Mouse (Mus musculus) lung, embryonic 16.5 days (tissue): Measurements from ENCODE around the gene Fbxo46. TPM values are rescaled to one million over a fixed set of nuclear protein-coding genes. Genes with fewer than 3 reads are reported as not detected.

Experiments
- ATAC-seq: fragments of 200-750 bp; cut with Nextera tagmentation; 2 replicates; pipeline ENCODE4 v1.8.0; 2017; ENCODE audit warnings: low read depth, mild to moderate bottlenecking, moderate library complexity
- H3K27ac ChIP-seq: fragments of 300-500 bp; sonication (generic); 2 replicates; pipeline ENCODE4 v1.5.1; 2014; ENCODE audit warnings: mild to moderate bottlenecking, control low read depth, low read length
- H3K27me3 ChIP-seq: fragments of 300-500 bp; sonication (generic); 2 replicates; pipeline ENCODE4 v1.6.1; 2014; ENCODE audit warnings: low read depth, low read length, mixed read lengths; ENCODE audit not compliant: control insufficient read depth, insufficient read depth
- H3K36me3 ChIP-seq: fragments of 300-500 bp; sonication (generic); 2 replicates; pipeline ENCODE4 v1.6.1; 2014; ENCODE audit warnings: low read length; ENCODE audit not compliant: control insufficient read depth, insufficient read depth
- H3K4me1 ChIP-seq: fragments of 300-500 bp; sonication (generic); replicated peaks from 2 replicates; pipeline ENCODE4 v1.6.1; 2014; ENCODE audit warnings: low read length, mixed read lengths; ENCODE audit not compliant: control insufficient read depth, insufficient read depth
- H3K4me2 ChIP-seq: fragments of 300-500 bp; sonication (generic); 2 replicates; pipeline ENCODE4 v1.6.1; 2014; ENCODE audit warnings: low read depth, low read length, control low read depth
- H3K4me3 ChIP-seq: fragments of 300-500 bp; sonication (generic); 2 replicates; pipeline ENCODE4 v1.5.1; 2014; ENCODE audit warnings: mild to moderate bottlenecking, low read length, control low read depth
- H3K9ac ChIP-seq: fragments of 300-500 bp; sonication (generic); 2 replicates; pipeline ENCODE4 v1.6.1; 2014; ENCODE audit warnings: low read length, control low read depth
- H3K9me3 ChIP-seq: fragments of 300-500 bp; sonication (generic); 2 replicates; pipeline ENCODE4 v1.6.1; 2016; ENCODE audit warnings: low read length; ENCODE audit not compliant: control insufficient read depth
- WGBS: fragments of 180-500 bp; shearing (Covaris S2); extraction: QIAGEN DNeasy Blood & Tissue Kit; methylation state at CpG from one replicate; pipeline ENCODE4 v1.1.7; 2014; 5-methylcytosine and 5-hydroxymethylcytosine counted together
- polyA plus RNA-seq: library from polyadenylated mRNA; unstranded; fragments of >200 nt; fragmentation: Nextera tagmentation; extraction: Ambion mirVana; gene quantifications from 2 replicates; pipeline ENCODE4 v1.2.1, GENCODE M21; 2015

Fbxo46 gene
- polyA plus RNA-seq, 1 experiment from 2014 or later = 16.3 TPM

DNA sequence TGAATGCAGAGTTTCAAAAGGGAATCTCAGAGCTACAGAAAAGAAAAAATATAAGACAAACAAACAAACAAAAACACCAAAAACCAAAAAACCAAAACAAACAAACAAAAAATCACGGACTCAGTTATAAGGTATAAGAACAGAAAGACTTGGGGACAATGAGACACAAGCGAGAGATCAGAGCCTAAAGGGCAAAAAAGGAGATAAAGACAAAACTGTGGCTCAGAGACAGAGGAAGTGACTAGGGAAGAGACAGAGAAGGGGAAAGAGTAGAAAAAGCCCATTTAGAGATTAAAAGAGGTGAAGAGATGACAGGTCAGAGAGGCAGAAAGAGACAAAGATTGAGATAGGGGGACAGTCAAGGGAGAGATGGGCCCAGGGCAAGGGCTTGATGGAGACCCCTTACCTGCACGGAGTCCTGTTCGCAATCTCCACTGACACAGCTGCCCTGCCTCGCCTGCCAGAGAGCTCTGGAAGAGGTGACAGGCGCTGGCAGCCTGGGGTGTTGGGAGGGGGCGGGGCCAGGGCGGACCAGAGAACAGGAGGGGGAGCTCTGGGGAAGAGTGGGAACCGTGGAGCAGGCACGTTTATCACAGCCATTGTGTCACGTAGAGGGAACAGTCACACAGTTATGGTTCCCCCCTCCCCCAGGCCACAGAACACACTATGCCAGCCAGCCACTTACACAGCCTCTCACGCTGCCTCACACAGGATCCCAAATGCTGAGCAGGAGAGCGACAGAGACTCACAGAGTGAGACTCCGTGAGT lies 46.2 kb downstream of the Fbxo46 start, which contains the start of gene Gipr:
TSS of gene Gipr (minus strand) at position 472 of the 768 bp plus-strand sequence.
- Histone ChIP-seq H3K9me3 (0 out of 2 replicates have a peak, but pooled peaks cover 4% of the 10 kb centered on the region), H3K4me1 (peaks cover 32% of the 10 kb centered on the region), H3K27me3 (peaks cover 6% of the 10 kb centered on the region; the same call in 1 of the 2 replicates), H3K4me2 (peak within 1 kb of the TSS; percentile 43), H3K4me3 (peak within 1 kb of the TSS; percentile 19), H3K9ac (peak within 1 kb of the TSS; percentile 39; the same call in 1 of the 2 replicates), H3K36me3 (no peaks in the 10 kb centered on the region), H3K27ac (peak within 1 kb of the TSS; percentile 47; the same call in 1 of the 2 replicates)
- peak; percentile 47 for ATAC-seq
- 8% methylated on average over 14 of the region's 14 CpGs for WGBS

DNA sequence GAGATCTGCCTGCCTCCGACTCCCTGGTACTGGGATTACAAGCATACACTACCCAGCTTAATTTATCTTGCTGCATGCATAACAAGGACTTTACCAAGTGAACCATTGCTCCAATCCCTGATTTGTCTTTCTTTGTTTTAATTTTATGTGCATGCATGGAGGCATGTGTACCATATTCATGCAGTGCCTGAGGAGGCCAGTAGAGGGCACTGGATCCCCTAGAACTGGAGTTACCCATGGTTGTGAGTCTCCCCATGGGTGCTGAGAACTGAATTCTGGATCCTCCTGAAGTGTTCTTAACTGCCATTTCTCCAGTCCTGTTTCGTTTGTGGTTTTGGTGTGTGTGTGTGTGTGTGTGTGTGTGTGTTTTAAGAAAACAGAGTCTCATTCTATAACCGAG lies 47.3 kb downstream of the Fbxo46 start:
- no peak overlapping the region for H3K4me2 ChIP-seq
- H3K36me3 ChIP-seq = no peaks in the 10 kb centered on the region
- 0 out of 2 replicates have a peak, but pooled peaks cover 4% of the 10 kb centered on the region for H3K9me3 ChIP-seq
- WGBS = 83% methylated on average over 3 of the region's 3 CpGs
- H3K27ac ChIP-seq = no peak overlapping the region
- peaks cover 6% of the 10 kb centered on the region; the same call in 1 of the 2 replicates for H3K27me3 ChIP-seq
- peaks cover 32% of the 10 kb centered on the region for H3K4me1 ChIP-seq
- H3K4me3 ChIP-seq = no peak overlapping the region
- no peak overlapping the region for H3K9ac ChIP-seq
- ATAC-seq = no peak

GRCm38 (mm10) chr7:19169506-19169905 lies 49.8 kb downstream of the Fbxo46 start:
- WGBS = 58% methylated on average over 10 of the region's 10 CpGs
- Histone ChIP-seq H3K9ac (no peak overlapping the region), H3K9me3 (0 out of 2 replicates have a peak, but pooled peaks cover 4% of the 10 kb centered on the region), H3K4me1 (peaks cover 36% of the 10 kb centered on the region), H3K36me3 (no peaks in the 10 kb centered on the region), H3K4me2 (no peak overlapping the region), H3K27me3 (peaks cover 4% of the 10 kb centered on the region; the same call in 1 of the 2 replicates), H3K4me3 (no peak overlapping the region), H3K27ac (peak overlapping the region; percentile 23; the same call in 1 of the 2 replicates)
- ATAC-seq = no peak

DNA sequence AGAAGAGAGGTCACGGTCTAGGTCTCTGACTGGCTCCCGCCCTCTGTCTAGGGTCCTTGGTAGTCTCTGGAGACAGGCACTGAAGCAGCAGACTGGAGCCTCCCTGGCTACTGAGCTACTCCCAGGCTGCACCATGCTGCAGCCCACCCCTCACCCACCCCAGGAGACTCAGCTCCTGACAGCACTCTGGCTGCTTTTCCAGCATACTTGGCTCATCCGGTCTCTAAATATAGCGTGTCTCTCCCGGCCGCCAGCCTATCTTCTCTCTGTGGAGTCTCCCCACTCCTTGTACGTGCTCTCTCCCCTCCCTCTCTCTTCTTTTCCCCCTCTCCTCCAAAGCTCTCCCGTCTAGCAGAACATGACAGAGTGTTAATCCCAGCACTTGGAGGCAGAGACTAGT lies 50.5 kb downstream of the Fbxo46 start:
- Histone ChIP-seq H3K9ac (no peak overlapping the region), H3K4me1 (peaks cover 30% of the 10 kb centered on the region), H3K9me3 (0 out of 2 replicates have a peak, but pooled peaks cover 4% of the 10 kb centered on the region), H3K36me3 (no peaks in the 10 kb centered on the region), H3K4me2 (no peak overlapping the region), H3K27me3 (peaks cover under 1% of the 10 kb centered on the region; the same call in 1 of the 2 replicates), H3K27ac (peak overlapping the region; percentile 37), H3K4me3 (no peak overlapping the region)
- peak; percentile 76 for ATAC-seq
- 29% methylated on average over 8 of the region's 8 CpGs for WGBS

DNA sequence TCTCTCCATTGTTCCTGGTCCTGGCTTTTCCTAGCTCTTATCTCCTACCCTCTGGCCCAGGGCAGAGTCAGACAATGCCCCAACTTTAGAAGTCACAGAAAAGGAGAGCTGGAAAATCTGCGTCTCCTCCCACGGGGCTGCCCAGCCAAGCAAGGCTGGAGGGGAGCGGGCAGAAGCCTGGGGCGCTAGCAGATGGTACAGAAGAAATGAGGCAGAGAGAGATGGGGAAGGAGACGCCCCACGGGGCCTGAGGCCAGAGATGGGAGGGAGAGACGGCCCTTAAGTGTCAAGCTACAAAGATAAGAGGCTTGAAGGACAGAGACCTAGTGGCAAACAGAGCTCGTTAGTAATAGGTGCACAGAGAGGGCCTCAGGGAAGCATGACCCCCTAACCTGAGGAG lies 52.2 kb downstream of the Fbxo46 start:
- peaks cover 16% of the 10 kb centered on the region for H3K27me3 ChIP-seq
- no peaks in the 10 kb centered on the region for H3K36me3 ChIP-seq
- no peak overlapping the region for H3K4me2 ChIP-seq
- peaks cover 22% of the 10 kb centered on the region for H3K4me1 ChIP-seq
- 34% methylated on average over 8 of the region's 8 CpGs for WGBS
- H3K9me3 ChIP-seq = 0 out of 2 replicates have a peak, but pooled peaks cover 4% of the 10 kb centered on the region
- ATAC-seq = no peak
- 0 out of 2 replicates have a peak overlapping the region, but pooled peaks have one; percentile 10 for H3K27ac ChIP-seq
- H3K4me3 ChIP-seq = no peak overlapping the region
- H3K9ac ChIP-seq = no peak overlapping the region

DNA sequence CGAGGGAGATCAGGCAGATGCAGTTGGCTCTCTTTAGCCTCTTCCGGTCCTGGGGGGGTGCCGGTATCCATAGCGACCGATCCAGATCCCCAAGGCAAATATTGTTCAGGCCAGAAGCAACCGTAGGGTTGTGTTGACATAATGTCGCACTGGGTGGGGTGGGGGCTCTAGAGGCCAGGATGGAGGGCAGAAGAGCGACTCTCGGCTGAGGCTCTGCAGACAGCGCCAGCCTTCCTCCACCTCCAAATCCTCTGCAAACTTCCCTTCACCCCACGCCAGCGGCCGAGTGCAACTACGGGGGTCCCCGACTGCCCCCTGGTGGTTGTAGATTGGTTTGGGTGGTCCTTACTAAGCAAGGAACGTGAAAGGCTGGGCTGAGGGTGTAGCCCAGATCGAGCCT lies 53.2 kb downstream of the Fbxo46 start:
- Histone ChIP-seq H3K9me3 (no peaks in the 10 kb centered on the region), H3K27ac (no peak overlapping the region), H3K4me2 (peak overlapping the region; percentile 72), H3K36me3 (no peaks in the 10 kb centered on the region), H3K4me1 (peaks cover 22% of the 10 kb centered on the region), H3K4me3 (peak overlapping the region; percentile 41), H3K9ac (peak overlapping the region; percentile 58), H3K27me3 (peaks cover 26% of the 10 kb centered on the region)
- under 1% methylated on average over 17 of the region's 17 CpGs for WGBS
- peak; percentile 64 for ATAC-seq

- H3K4me1 ChIP-seq = peaks cover 10% of the 10 kb centered on the region
- no peak within 1 kb of the TSS for H3K27ac ChIP-seq
- WGBS = under 1% methylated on average over 30 of the region's 30 CpGs
- H3K9ac ChIP-seq = no peak within 1 kb of the TSS
- H3K9me3 ChIP-seq = no peaks in the 10 kb centered on the region
- H3K27me3 ChIP-seq = peaks cover 47% of the 10 kb centered on the region
- no peak within 1 kb of the TSS for H3K4me3 ChIP-seq
- H3K4me2 ChIP-seq = no peak within 1 kb of the TSS
- H3K36me3 ChIP-seq = no peaks in the 10 kb centered on the region
- no peak for ATAC-seq
Observed at GRCm38 (mm10) chr7:19175708-19176515, 56.3 kb downstream of the Fbxo46 start, which contains the start of gene Eml2. Gene Eml2 (plus strand): TSS chr7:19176421.

GRCm38 (mm10) chr7:19176516-19176947 lies 56.9 kb downstream of the Fbxo46 start:
- ATAC-seq = no peak
- Histone ChIP-seq H3K27ac (no peak overlapping the region), H3K9ac (no peak overlapping the region), H3K27me3 (peaks cover 47% of the 10 kb centered on the region), H3K9me3 (no peaks in the 10 kb centered on the region), H3K36me3 (no peaks in the 10 kb centered on the region), H3K4me1 (peaks cover 11% of the 10 kb centered on the region), H3K4me2 (no peak overlapping the region), H3K4me3 (no peak overlapping the region)
- WGBS = 3% methylated on average over 20 of the region's 21 CpGs

DNA sequence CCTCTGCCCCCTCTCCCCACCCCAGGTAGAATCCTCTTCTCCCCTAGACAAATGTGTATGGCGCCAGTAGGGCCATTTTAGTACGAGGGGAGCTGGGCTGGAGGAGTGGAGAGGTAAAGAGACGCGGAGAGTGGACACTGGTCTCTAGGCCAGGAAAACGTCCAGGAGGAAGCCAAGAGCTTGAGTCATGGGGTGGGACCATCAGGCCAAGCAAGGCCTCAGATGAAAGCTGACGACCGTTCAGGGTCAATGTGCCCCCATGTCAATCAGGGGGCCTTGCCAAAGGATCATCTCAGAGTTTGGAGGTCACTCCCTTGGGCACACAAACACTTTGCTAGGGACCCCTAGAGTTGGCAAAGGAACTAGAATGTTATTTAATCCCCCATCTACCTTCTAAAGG lies 57.6 kb downstream of the Fbxo46 start:
- no peak overlapping the region for H3K27ac ChIP-seq
- WGBS = 66% methylated on average over 7 of the region's 7 CpGs
- no peak overlapping the region for H3K4me2 ChIP-seq
- ATAC-seq = no peak
- H3K9ac ChIP-seq = no peak overlapping the region
- no peaks in the 10 kb centered on the region for H3K36me3 ChIP-seq
- H3K9me3 ChIP-seq = no peaks in the 10 kb centered on the region
- peaks cover 17% of the 10 kb centered on the region for H3K4me1 ChIP-seq
- H3K4me3 ChIP-seq = no peak overlapping the region
- H3K27me3 ChIP-seq = peaks cover 47% of the 10 kb centered on the region
